Mouse (Mus musculus) embryonic facial prominence, embryonic 11.5 days (tissue): ENCODE data around the gene Il11ra2. TPM values are rescaled to one million over a fixed set of nuclear protein-coding genes. Genes with fewer than 3 reads are reported as not detected.
"Not testable (repeated sequence)": the region's sequence is repeated elsewhere in the genome, so short reads cannot be mapped to it uniquely, and the experiment has no call there.

ENCODE experiments used
- ATAC-seq: fragments of 200-750 bp; cut with Nextera tagmentation; replicated peaks from 2 replicates; pipeline ENCODE4 v1.8.0; 2017; ENCODE audit warnings: low read depth; ENCODE audit not compliant: insufficient number of reproducible peaks, low FRiP score, low TSS enrichment
- DNase-seq: peaks from one replicate; pipeline ENCODE4 v3.0.0-alpha.2; 2015; ENCODE audit warnings: low spot score
- H3K27ac ChIP-seq: fragments of 300-500 bp; sonication (generic); replicated peaks from 2 replicates; pipeline ENCODE4 v1.5.1; 2014; ENCODE audit warnings: mild to moderate bottlenecking, low read depth, low read length, control low read depth
- H3K27me3 ChIP-seq: fragments of 300-500 bp; sonication (generic); 2 replicates; pipeline ENCODE4 v1.6.1; 2014; ENCODE audit warnings: mild to moderate bottlenecking, low read length, moderate library complexity, mixed read lengths; ENCODE audit not compliant: control insufficient read depth, insufficient read depth
- H3K36me3 ChIP-seq: fragments of 300-500 bp; sonication (generic); replicated peaks from 2 replicates; pipeline ENCODE4 v1.6.1; 2014; ENCODE audit warnings: low read depth, mild to moderate bottlenecking, low read length, moderate library complexity, mixed read lengths; ENCODE audit not compliant: control insufficient read depth, insufficient read depth
- H3K4me1 ChIP-seq: fragments of 300-500 bp; sonication (generic); 2 replicates; pipeline ENCODE4 v1.6.1; 2014; ENCODE audit warnings: low read length, mixed read lengths; ENCODE audit not compliant: control insufficient read depth, insufficient read depth
- H3K4me2 ChIP-seq: fragments of 300-500 bp; sonication (generic); 2 replicates; pipeline ENCODE4 v1.6.1; 2014; ENCODE audit warnings: low read depth, mild to moderate bottlenecking, control low read depth, low read length, moderate library complexity
- H3K4me3 ChIP-seq: fragments of 300-500 bp; sonication (generic); 2 replicates; pipeline ENCODE4 v1.5.1; 2014; ENCODE audit warnings: low read depth, low read length, control low read depth
- H3K9ac ChIP-seq: fragments of 300-500 bp; sonication (generic); replicated peaks from 2 replicates; pipeline ENCODE4 v1.6.1; 2014; ENCODE audit warnings: mild to moderate bottlenecking, control low read depth, low read length
- H3K9me3 ChIP-seq: fragments of 300-500 bp; sonication (generic); replicated peaks from 2 replicates; pipeline ENCODE4 v1.6.1; 2016; ENCODE audit warnings: mild to moderate bottlenecking, low read length, inconsistent platforms, mixed read lengths; ENCODE audit not compliant: control insufficient read depth
- WGBS: fragments of 180-500 bp; shearing (Covaris S2); extraction: QIAGEN DNeasy Blood & Tissue Kit; methylation state at CpG from one replicate; pipeline ENCODE4 v1.1.7; 2014; 5-methylcytosine and 5-hydroxymethylcytosine counted together
- polyA plus RNA-seq: library from polyadenylated mRNA; unstranded; fragments of >200 nt; fragmentation: Nextera tagmentation; extraction: Ambion mirVana; gene quantifications from 2 replicates; pipeline ENCODE4 v1.2.1, GENCODE M21; 2014

Il11ra2 gene
- polyA plus RNA-seq: not detected in 2 replicates

- ATAC-seq, H3K4me1 ChIP-seq, H3K4me2 ChIP-seq, DNase-seq, H3K27ac ChIP-seq, H3K27me3 ChIP-seq, H3K9me3 ChIP-seq, H3K9ac ChIP-seq, H3K4me3 ChIP-seq, H3K36me3 ChIP-seq: not testable (repeated sequence)
- WGBS: no CpG with 5 or more reads among the region's 3 CpGs
Measured at GRCm38 (mm10) chr4:42661793-42662192, at the start of gene Il11ra2. Gene Il11ra2, minus strand, starts transcription at chr4:42661893.

- not testable (repeated sequence) for H3K9ac ChIP-seq, H3K36me3 ChIP-seq, H3K27me3 ChIP-seq, H3K9me3 ChIP-seq, H3K4me2 ChIP-seq, H3K4me3 ChIP-seq, DNase-seq, H3K4me1 ChIP-seq, H3K27ac ChIP-seq
- peak; percentile 59; the same call in 1 of the 2 replicates for ATAC-seq
- no CpG with 5 or more reads among the region's 18 CpGs for WGBS
Measured at GRCm38 (mm10) chr4:42682183-42682524, 20.5 kb upstream of the Il11ra2 start.

- not testable (repeated sequence) for H3K9me3 ChIP-seq, DNase-seq, H3K4me1 ChIP-seq, H3K36me3 ChIP-seq, H3K9ac ChIP-seq, H3K4me3 ChIP-seq, H3K4me2 ChIP-seq, H3K27me3 ChIP-seq, H3K27ac ChIP-seq
- WGBS: no CpG with 5 or more reads among the region's 66 CpGs
- ATAC-seq: 0 out of 2 replicates have a peak, but pooled peaks have one; percentile 29
Measured at GRCm38 (mm10) chr4:42681473-42682182, 19.9 kb upstream of the Il11ra2 start.

- no CpG with 5 or more reads among the region's 32 CpGs for WGBS
- not testable (repeated sequence) for H3K4me3 ChIP-seq
Measured at GRCm38 (mm10) chr4:42680374-42681356, 19.0 kb upstream of the Il11ra2 start.

GRCm38 (mm10) chr4:42679365-42679764 lies 17.7 kb upstream of the Il11ra2 start:
- no CpG with 5 or more reads among the region's 7 CpGs for WGBS
- not testable (repeated sequence) for H3K9me3 ChIP-seq, H3K27ac ChIP-seq, H3K27me3 ChIP-seq, H3K36me3 ChIP-seq, DNase-seq, H3K4me2 ChIP-seq, H3K4me3 ChIP-seq, H3K4me1 ChIP-seq, H3K9ac ChIP-seq, ATAC-seq

More at GRCm38 (mm10) chr4:42680374-42681356, 19.0 kb upstream of the Il11ra2 start:
- DNase-seq, H3K27ac ChIP-seq, H3K9me3 ChIP-seq, H3K4me2 ChIP-seq, ATAC-seq, H3K27me3 ChIP-seq, H3K36me3 ChIP-seq, H3K9ac ChIP-seq, H3K4me1 ChIP-seq: not testable (repeated sequence)

- ATAC-seq, H3K27ac ChIP-seq, H3K4me1 ChIP-seq, H3K9ac ChIP-seq, H3K4me3 ChIP-seq, DNase-seq, H3K9me3 ChIP-seq, H3K27me3 ChIP-seq, H3K36me3 ChIP-seq, H3K4me2 ChIP-seq: not testable (repeated sequence)
- WGBS: no CpG with 5 or more reads among the region's 4 CpGs
Measured at GRCm38 (mm10) chr4:42675415-42675814, 13.7 kb upstream of the Il11ra2 start.

GRCm38 (mm10) chr4:42654951-42655350 lies 6.7 kb downstream of the Il11ra2 start, which contains the start of gene Ccl27b:
Gene Ccl27b, plus strand, starts transcription at chr4:42655251.
- H3K27ac ChIP-seq, ATAC-seq, H3K9me3 ChIP-seq, H3K9ac ChIP-seq, H3K4me2 ChIP-seq, H3K4me3 ChIP-seq, DNase-seq, H3K27me3 ChIP-seq, H3K4me1 ChIP-seq, H3K36me3 ChIP-seq: not testable (repeated sequence)
- WGBS: no CpG with 5 or more reads among the region's 9 CpGs

GRCm38 (mm10) chr4:42629419-42629818 lies 32.3 kb downstream of the Il11ra2 start, which contains the start of gene Gm2564:
Gene Gm2564, plus strand, starts transcription at chr4:42629719.
- H3K27ac ChIP-seq, H3K27me3 ChIP-seq, DNase-seq, ATAC-seq, H3K9ac ChIP-seq, H3K4me1 ChIP-seq, H3K4me2 ChIP-seq, H3K9me3 ChIP-seq, H3K36me3 ChIP-seq, H3K4me3 ChIP-seq: not testable (repeated sequence)
- no CpG with 5 or more reads among the region's 8 CpGs for WGBS
